Mouse (Mus musculus) cerebellum, adult 9-11 months (tissue): ENCODE results near the gene Gsto1.
A peak's percentile ranks its signal among the peaks of the same experiment; 100 is the strongest.
"Not testable (repeated sequence)": the region's sequence is repeated elsewhere in the genome, so short reads cannot be mapped to it uniquely, and the experiment has no call there.

Source experiments
- DNase-seq: peaks from one replicate; pipeline ENCODE4 v3.0.0; 2022

The Gsto1 gene

GRCm38 (mm10) chr19:47854796-47855783 lies at the start of gene Gsto1:
TSS of gene Gsto1 (plus strand) at chr19:47854970.
- peak; percentile 90 for DNase-seq

GRCm38 (mm10) chr19:47812091-47812490 lies 42.7 kb upstream of the Gsto1 start:
- DNase-seq = no peak

- DNase-seq = no peak
Observed at GRCm38 (mm10) chr19:47814721-47815120, 40.0 kb upstream of the Gsto1 start.

- DNase-seq = no peak
Observed at GRCm38 (mm10) chr19:47817692-47818091, 37.1 kb upstream of the Gsto1 start.

- peak; percentile 58 for DNase-seq
Observed at GRCm38 (mm10) chr19:47820832-47821493, 33.8 kb upstream of the Gsto1 start.

GRCm38 (mm10) chr19:47821494-47821872 lies 33.3 kb upstream of the Gsto1 start:
- no peak for DNase-seq

GRCm38 (mm10) chr19:47822143-47822796 lies 32.5 kb upstream of the Gsto1 start:
- no peak for DNase-seq

GRCm38 (mm10) chr19:47824026-47824425 lies 30.7 kb upstream of the Gsto1 start:
- DNase-seq = no peak

- DNase-seq = no peak
Observed at GRCm38 (mm10) chr19:47829913-47830450, 24.8 kb upstream of the Gsto1 start.

GRCm38 (mm10) chr19:47831111-47831510 lies 23.7 kb upstream of the Gsto1 start:
- DNase-seq = no peak

GRCm38 (mm10) chr19:47832316-47832715 lies 22.5 kb upstream of the Gsto1 start:
- no peak for DNase-seq

GRCm38 (mm10) chr19:47834614-47835013 lies 20.2 kb upstream of the Gsto1 start:
- DNase-seq = no peak

- no peak for DNase-seq
Observed at GRCm38 (mm10) chr19:47835776-47836175, 19.0 kb upstream of the Gsto1 start.

- DNase-seq = peak; percentile 32
Observed at GRCm38 (mm10) chr19:47836701-47837526, 17.9 kb upstream of the Gsto1 start.

GRCm38 (mm10) chr19:47837527-47837901 lies 17.3 kb upstream of the Gsto1 start:
- DNase-seq = no peak

- not testable (repeated sequence) for DNase-seq
Observed at GRCm38 (mm10) chr19:47841234-47841633, 13.5 kb upstream of the Gsto1 start.

GRCm38 (mm10) chr19:47849735-47850134 lies 5.0 kb upstream of the Gsto1 start:
- DNase-seq = no peak

GRCm38 (mm10) chr19:47852131-47852530 lies 2.6 kb upstream of the Gsto1 start:
- DNase-seq = not testable (repeated sequence)

- no peak for DNase-seq
Observed at GRCm38 (mm10) chr19:47853053-47853452, 1.7 kb upstream of the Gsto1 start.

GRCm38 (mm10) chr19:47853951-47854795 lies 597 bp upstream of the Gsto1 start:
- DNase-seq = no peak
